Mouse (Mus musculus) stomach, postnatal 0 days (tissue): ENCODE results near the gene Hspg2. TPM values are rescaled to one million over a fixed set of nuclear protein-coding genes. Genes with fewer than 3 reads are reported as not detected.
A peak's percentile ranks its signal among the peaks of the same experiment; 100 is the strongest.

ENCODE experiments used
- ATAC-seq: fragments of 200-750 bp; cut with Nextera tagmentation; 2 replicates; pipeline ENCODE4 v1.8.0; 2017; ENCODE audit not compliant: low FRiP score, low TSS enrichment
- DNase-seq: peaks from one replicate; pipeline ENCODE4 v3.0.0-alpha.2; 2016; ENCODE audit warnings: low spot score
- H3K27ac ChIP-seq: fragments of 300-500 bp; sonication (generic); replicated peaks from 2 replicates; pipeline ENCODE4 v1.5.1; 2014; ENCODE audit warnings: mild to moderate bottlenecking, control low read depth
- H3K27me3 ChIP-seq: fragments of 300-500 bp; sonication (generic); 2 replicates; pipeline ENCODE4 v1.6.1; 2014; ENCODE audit warnings: low read length; ENCODE audit not compliant: control insufficient read depth, insufficient read depth
- H3K36me3 ChIP-seq: fragments of 300-500 bp; sonication (generic); 2 replicates; pipeline ENCODE4 v1.6.1; 2014; ENCODE audit warnings: low read length, mixed read lengths; ENCODE audit not compliant: control insufficient read depth, insufficient read depth
- H3K4me1 ChIP-seq: fragments of 300-500 bp; sonication (generic); replicated peaks from 2 replicates; pipeline ENCODE4 v1.6.1; 2014; ENCODE audit warnings: antibody characterized with exemption; ENCODE audit not compliant: control insufficient read depth, insufficient read depth
- H3K4me2 ChIP-seq: fragments of 300-500 bp; sonication (generic); replicated peaks from 2 replicates; pipeline ENCODE4 v1.6.1; 2014; ENCODE audit warnings: low read depth, mild to moderate bottlenecking, control low read depth, moderate library complexity
- H3K4me3 ChIP-seq: fragments of 300-500 bp; sonication (generic); 2 replicates; pipeline ENCODE4 v1.5.1; 2014; ENCODE audit warnings: low read depth, low read length, control low read depth
- H3K9ac ChIP-seq: fragments of 300-500 bp; sonication (generic); 2 replicates; pipeline ENCODE4 v1.6.1; 2014; ENCODE audit warnings: mild to moderate bottlenecking, low read length, control low read depth, mixed read lengths
- H3K9me3 ChIP-seq: fragments of 300-500 bp; sonication (generic); 2 replicates; pipeline ENCODE4 v1.6.1; 2016; ENCODE audit warnings: low read length; ENCODE audit not compliant: control insufficient read depth
- CTCF ChIP-seq: IDR thresholded peaks from 2 replicates; pipeline ENCODE4 v1.5.1; 2016; ENCODE audit warnings: antibody characterized with exemption, low read depth, mild to moderate bottlenecking, moderate library complexity
- EP300 ChIP-seq: optimal IDR thresholded peaks from 2 replicates; pipeline ENCODE3; 2016; ENCODE audit warnings: antibody characterized with exemption
- WGBS: fragments of 180-500 bp; shearing (Covaris S2); extraction: QIAGEN DNeasy Blood & Tissue Kit; methylation state at CpG from one replicate; pipeline ENCODE4 v1.1.7; 2014; 5-methylcytosine and 5-hydroxymethylcytosine counted together
- polyA plus RNA-seq: library from polyadenylated mRNA; unstranded; fragments of >200 nt; fragmentation: Nextera tagmentation; extraction: Ambion mirVana; gene quantifications from 2 replicates; pipeline ENCODE4 v1.2.1, GENCODE M21; 2015

Hspg2 gene
- polyA plus RNA-seq, 1 experiment from 2014 or later: 16.0 TPM

- no peaks in the 10 kb centered on the region for H3K27me3 ChIP-seq
- peaks cover 21% of the 10 kb centered on the region for H3K36me3 ChIP-seq
- no peak for DNase-seq
- H3K4me2 ChIP-seq: no peak overlapping the region
- H3K27ac ChIP-seq: no peak overlapping the region
- no peaks in the 10 kb centered on the region for H3K9me3 ChIP-seq
- H3K9ac ChIP-seq: no peak overlapping the region
- no peak for ATAC-seq
- no peak for TF ChIP-seq EP300
- TF ChIP-seq CTCF: no peak
- H3K4me1 ChIP-seq: no peaks in the 10 kb centered on the region
- 72% methylated on average over 6 of the region's 6 CpGs for WGBS
- H3K4me3 ChIP-seq: no peak overlapping the region
Observed at GRCm38 (mm10) chr4:137527872-137528271, 59.3 kb downstream of the Hspg2 start.

GRCm38 (mm10) chr4:137540356-137540755 lies 71.8 kb downstream of the Hspg2 start:
- Histone ChIP-seq H3K27me3 (no peaks in the 10 kb centered on the region), H3K27ac (no peak overlapping the region), H3K4me3 (no peak overlapping the region), H3K4me1 (no peaks in the 10 kb centered on the region), H3K9ac (no peak overlapping the region), H3K9me3 (no peaks in the 10 kb centered on the region), H3K36me3 (peaks cover 49% of the 10 kb centered on the region), H3K4me2 (no peak overlapping the region)
- 74% methylated on average over 14 of the region's 14 CpGs for WGBS
- TF ChIP-seq EP300 (no peak), CTCF (no peak)
- DNase-seq (peak; percentile 29), ATAC-seq (no peak)

GRCm38 (mm10) chr4:137542968-137543367 lies 74.4 kb downstream of the Hspg2 start:
- no peak for DNase-seq
- no peak for ATAC-seq
- 83% methylated on average over 10 of the region's 10 CpGs for WGBS
- Histone ChIP-seq H3K27ac (no peak overlapping the region), H3K4me2 (no peak overlapping the region), H3K9ac (no peak overlapping the region), H3K27me3 (no peaks in the 10 kb centered on the region), H3K4me3 (no peak overlapping the region), H3K4me1 (no peaks in the 10 kb centered on the region), H3K9me3 (no peaks in the 10 kb centered on the region), H3K36me3 (peaks cover 56% of the 10 kb centered on the region)
- TF ChIP-seq CTCF: no peak
- TF ChIP-seq EP300: no peak

- no peak for DNase-seq
- Histone ChIP-seq H3K4me1 (no peaks in the 10 kb centered on the region), H3K36me3 (peaks cover 55% of the 10 kb centered on the region), H3K27ac (no peak overlapping the region), H3K4me2 (no peak overlapping the region), H3K9me3 (no peaks in the 10 kb centered on the region), H3K4me3 (no peak overlapping the region), H3K9ac (no peak overlapping the region), H3K27me3 (no peaks in the 10 kb centered on the region)
- ATAC-seq: no peak
- 95% methylated on average over 9 of the region's 9 CpGs for WGBS
- TF ChIP-seq EP300 (no peak), CTCF (no peak)
Observed at GRCm38 (mm10) chr4:137545568-137545967, 77.0 kb downstream of the Hspg2 start.

- 78% methylated on average over 5 of the region's 5 CpGs for WGBS
- no peak for ATAC-seq
- Histone ChIP-seq H3K4me2 (no peak overlapping the region), H3K27ac (no peak overlapping the region), H3K4me1 (no peaks in the 10 kb centered on the region), H3K9ac (no peak overlapping the region), H3K9me3 (no peaks in the 10 kb centered on the region), H3K36me3 (peaks cover 57% of the 10 kb centered on the region), H3K4me3 (no peak overlapping the region), H3K27me3 (no peaks in the 10 kb centered on the region)
- peak; percentile 59 for DNase-seq
- TF ChIP-seq CTCF: peak; percentile 76
- no peak for TF ChIP-seq EP300
Observed at GRCm38 (mm10) chr4:137546003-137546525, 77.5 kb downstream of the Hspg2 start.

DNA sequence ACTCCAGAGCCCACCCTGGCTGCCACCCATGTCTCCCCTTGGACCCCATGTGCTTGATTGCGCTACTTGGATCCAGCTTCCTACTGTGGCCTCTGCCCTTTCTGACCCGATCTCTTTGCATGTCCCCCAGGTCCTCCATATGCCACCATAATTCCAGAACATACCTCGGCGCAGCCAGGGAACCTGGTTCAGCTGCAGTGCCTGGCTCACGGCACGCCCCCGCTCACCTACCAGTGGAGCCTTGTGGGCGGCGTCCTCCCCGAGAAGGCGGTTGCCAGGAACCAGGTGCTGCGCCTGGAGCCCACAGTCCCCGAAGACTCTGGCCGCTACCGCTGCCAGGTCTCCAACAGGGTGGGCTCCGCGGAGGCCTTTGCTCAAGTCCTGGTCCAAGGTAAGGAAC lies 84.9 kb downstream of the Hspg2 start:
- Histone ChIP-seq H3K9me3 (no peaks in the 10 kb centered on the region), H3K9ac (no peak overlapping the region), H3K4me1 (no peaks in the 10 kb centered on the region), H3K27me3 (no peaks in the 10 kb centered on the region), H3K36me3 (peaks cover 47% of the 10 kb centered on the region), H3K27ac (no peak overlapping the region), H3K4me2 (no peak overlapping the region), H3K4me3 (no peak overlapping the region)
- DNase-seq (no peak), ATAC-seq (no peak)
- TF ChIP-seq CTCF: no peak
- no peak for TF ChIP-seq EP300
- WGBS: 93% methylated on average over 17 of the region's 17 CpGs
